ENCODE assay signal across 8 mouse cellular contexts in the genomic region with DNA sequence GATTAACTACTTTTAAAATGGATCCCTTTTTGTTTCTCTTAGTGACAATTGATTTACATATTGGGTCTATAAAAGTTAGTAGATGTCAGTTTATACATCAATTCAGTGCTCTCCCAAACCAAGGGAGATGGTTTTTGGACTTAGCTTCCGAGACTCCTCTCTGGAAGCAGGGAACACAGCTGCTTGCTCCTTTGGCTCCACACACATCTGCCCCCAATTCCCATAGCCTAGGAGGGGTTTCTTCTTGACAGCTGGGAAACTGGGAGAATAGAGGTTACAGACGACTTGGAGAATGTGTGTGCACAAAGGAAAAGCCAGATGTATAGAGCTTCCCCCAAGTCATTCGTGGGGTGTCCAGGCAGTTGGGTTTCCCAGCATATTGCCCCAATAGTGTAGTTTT. TPM values are rescaled to one million over a fixed set of nuclear protein-coding genes. Genes with fewer than 3 reads are reported as not detected.
DNase-seq lines count a peak whose midpoint lies in the region; ATAC-seq and TF ChIP-seq lines count a peak whose summit lies in the region.

No protein-coding gene starts in this region.

- H3K4me1 ChIP-seq in lung, postnatal 0 days (ENCODE audit: insufficient read depth, low read depth, low read length) = peaks cover 6% of the 10 kb centered on the region; the same call in 1 of the 2 replicates
- peaks cover 7% of the 10 kb centered on the region for H3K4me1 ChIP-seq in forebrain, embryonic 12.5 days
- peaks cover 10% of the 10 kb centered on the region for H3K4me1 ChIP-seq in limb, embryonic 14.5 days (ENCODE audit: control insufficient read depth, insufficient read depth, low read length)
- peaks cover 8% of the 10 kb centered on the region; the same call in 1 of the 2 replicates for H3K4me1 ChIP-seq in small intestine, adult 2 months (ENCODE audit: control insufficient read depth, insufficient read depth, insufficient read length, low read length)

- no peak for TF ChIP-seq EP300 in lung, postnatal 0 days (IDR thresholded peaks at IDR 0.05)

- no peak for DNase-seq in lung, postnatal 0 days (ENCODE audit: low spot score)
- no peak for DNase-seq in lung, postnatal 25 days (ENCODE audit: low spot score)
- peak; percentile 20 for DNase-seq in limb, embryonic 14.5 days (ENCODE audit: low spot score)
- no peak for DNase-seq in left cerebral cortex, postnatal 10 days (ENCODE audit: extremely low spot score in 1 of 2, low spot score in 2 of 2)
- DNase-seq in cerebellum, postnatal 10 days = no peak

- H3K36me3 ChIP-seq in lung, postnatal 0 days (ENCODE audit: insufficient read depth, low read length) = no peaks in the 10 kb centered on the region
- no peaks in the 10 kb centered on the region for H3K36me3 ChIP-seq in forebrain, embryonic 12.5 days (replicated peaks)
- no peaks in the 10 kb centered on the region for H3K36me3 ChIP-seq in limb, embryonic 14.5 days (ENCODE audit: control insufficient read depth, insufficient read depth, low read length)
- H3K36me3 ChIP-seq in small intestine, adult 2 months (ENCODE audit: control insufficient read depth, insufficient read depth, low read length) = no peaks in the 10 kb centered on the region

- no peak for ATAC-seq in lung, postnatal 0 days
- ATAC-seq in forebrain, embryonic 12.5 days (ENCODE audit: low FRiP score) = no peak
- ATAC-seq in limb, embryonic 14.5 days (ENCODE audit: low FRiP score, low read depth) = no peak
- no peak for ATAC-seq in inflammation-experienced regulatory T-cells, adult 6 months

- H3K9me3 ChIP-seq in lung, postnatal 0 days (ENCODE audit: low read length) = no peaks in the 10 kb centered on the region
- H3K9me3 ChIP-seq in forebrain, embryonic 12.5 days = no peaks in the 10 kb centered on the region
- no peaks in the 10 kb centered on the region for H3K9me3 ChIP-seq in limb, embryonic 14.5 days (ENCODE audit: control insufficient read depth, low read length)

- H3K27me3 ChIP-seq in lung, postnatal 0 days (replicated peaks; ENCODE audit: insufficient read depth, low read length) = no peaks in the 10 kb centered on the region
- H3K27me3 ChIP-seq in forebrain, embryonic 12.5 days = no peaks in the 10 kb centered on the region
- no peaks in the 10 kb centered on the region for H3K27me3 ChIP-seq in limb, embryonic 14.5 days (ENCODE audit: control insufficient read depth, insufficient read depth, low read length)
- no peaks in the 10 kb centered on the region for H3K27me3 ChIP-seq in small intestine, adult 2 months (ENCODE audit: control insufficient read depth, insufficient read depth, low read length)

- H3K27ac ChIP-seq in lung, postnatal 0 days (ENCODE audit: low read length) = peak overlapping the region; percentile 87
- no peak overlapping the region for H3K27ac ChIP-seq in forebrain, embryonic 12.5 days
- H3K27ac ChIP-seq in limb, embryonic 14.5 days (replicated peaks; ENCODE audit: low read depth, low read length) = peak overlapping the region; percentile 69; the same call in 1 of the 2 replicates
- no peak overlapping the region for H3K27ac ChIP-seq in small intestine, adult 2 months (ENCODE audit: insufficient read depth, low read depth, low read length)

- 30% methylated on average over 3 of the region's 3 CpGs for WGBS in lung, postnatal 0 days
- WGBS in forebrain, embryonic 12.5 days = 50% methylated on average over 3 of the region's 3 CpGs
- WGBS in limb, embryonic 14.5 days = 26% methylated on average over 3 of the region's 3 CpGs
- WGBS in small intestine, adult 2 months = 52% methylated on average over 3 of the region's 3 CpGs

- TF ChIP-seq POLR2A in limb, embryonic 14.5 days (IDR thresholded peaks at IDR 0.05; ENCODE audit: borderline replicate concordance, extremely low read depth, insufficient read depth, insufficient read length) = no peak
- TF ChIP-seq POLR2A in small intestine, adult 2 months (IDR thresholded peaks at IDR 0.05; ENCODE audit: low read depth, low read length) = no peak

- peak overlapping the region; percentile 71 for H3K4me2 ChIP-seq in lung, postnatal 0 days (replicated peaks; ENCODE audit: low read depth, low read length)
- H3K4me2 ChIP-seq in forebrain, embryonic 12.5 days = peak overlapping the region; percentile 89
- peak overlapping the region; percentile 90 for H3K4me2 ChIP-seq in limb, embryonic 14.5 days (replicated peaks; ENCODE audit: low read depth, low read length, severe bottlenecking)

- H3K9ac ChIP-seq in lung, postnatal 0 days (replicated peaks; ENCODE audit: low read depth) = peak overlapping the region; percentile 66
- no peak overlapping the region for H3K9ac ChIP-seq in forebrain, embryonic 12.5 days
- peak overlapping the region; percentile 63 for H3K9ac ChIP-seq in limb, embryonic 14.5 days (ENCODE audit: low read depth, low read length, severe bottlenecking)

- intact Hi-C loops in left cerebral cortex, postnatal 10 days (cut with DNase I) = no loop called here

- H3K4me3 ChIP-seq in lung, postnatal 0 days (ENCODE audit: low read depth, low read length) = peak overlapping the region; percentile 59
- H3K4me3 ChIP-seq in forebrain, embryonic 12.5 days (replicated peaks) = peak overlapping the region; percentile 55
- H3K4me3 ChIP-seq in limb, embryonic 14.5 days (replicated peaks; ENCODE audit: low read length) = peak overlapping the region; percentile 65
- peak overlapping the region; percentile 66; the same call in 1 of the 2 replicates for H3K4me3 ChIP-seq in small intestine, adult 2 months (ENCODE audit: low read depth, low read length)

- TF ChIP-seq CTCF in lung, postnatal 0 days (IDR thresholded peaks at IDR 0.05) = no peak
- no peak for TF ChIP-seq CTCF in small intestine, adult 2 months (IDR thresholded peaks at IDR 0.05; ENCODE audit: extremely low read depth, insufficient read length, insufficient replicate concordance, low read depth, low read length)

RNA-seq across cellular contexts. Expression of a gene that starts 0.7 kb away (rescaled TPM):
- polyA plus RNA-seq in lung, postnatal 0 days (2015; fragmentation: Nextera tagmentation; extraction: Ambion mirVana) = 17.0 and 20.5 TPM in 2 replicates
- 5.0 and 5.8 TPM in 2 replicates for polyA plus RNA-seq in forebrain, embryonic 12.5 days (2016; fragmentation: Nextera tagmentation; extraction: Ambion mirVana)
- polyA plus RNA-seq in limb, embryonic 14.5 days (2012; rRNA removed) = 15.2 and 15.7 TPM in 2 replicates
- polyA plus RNA-seq in limb, embryonic 14.5 days (2014; fragmentation: Nextera tagmentation; extraction: Ambion mirVana) = 6.9 and 10.2 TPM in 2 replicates
- polyA plus RNA-seq in small intestine, adult 2 months (2012; rRNA removed) = 2.8 and 3.6 TPM in 2 replicates
- 1 to 10 TPM; 1.1 to 2.3 TPM for total RNA-seq in left cerebral cortex, postnatal 10 days (2021)
- 1 to 10 TPM; 4.0 to 5.4 (median 4.2) TPM for polyA plus RNA-seq in inflammation-experienced regulatory T-cells, adult 6 months (2017; shearing (Covaris generic))

RNA-seq across cellular contexts. Expression of a gene that starts 27.2 kb away (rescaled TPM):
- not detected in 2 replicates for polyA plus RNA-seq in lung, postnatal 0 days (2015; fragmentation: Nextera tagmentation; extraction: Ambion mirVana)
- polyA plus RNA-seq in forebrain, embryonic 12.5 days (2016; fragmentation: Nextera tagmentation; extraction: Ambion mirVana) = 0.10 TPM in 1 of 2 replicates, not detected in the other
- polyA plus RNA-seq in limb, embryonic 14.5 days (2012; rRNA removed) = 0.04 and 0.08 TPM in 2 replicates
- not detected in 2 replicates for polyA plus RNA-seq in limb, embryonic 14.5 days (2014; fragmentation: Nextera tagmentation; extraction: Ambion mirVana)
- not detected in 2 replicates for polyA plus RNA-seq in small intestine, adult 2 months (2012; rRNA removed)
- 1 to 10 TPM in 1 of 2 experiments, under 1 TPM in 1; 0.77 to 1.2 TPM for total RNA-seq in left cerebral cortex, postnatal 10 days (2021)
- not detected for polyA plus RNA-seq in inflammation-experienced regulatory T-cells, adult 6 months (2017; shearing (Covaris generic))

RNA-seq across cellular contexts. Expression of a gene that starts 49.1 kb away (rescaled TPM):
- polyA plus RNA-seq in lung, postnatal 0 days (2015; fragmentation: Nextera tagmentation; extraction: Ambion mirVana) = 14.8 and 15.4 TPM in 2 replicates
- 5.7 and 6.0 TPM in 2 replicates for polyA plus RNA-seq in forebrain, embryonic 12.5 days (2016; fragmentation: Nextera tagmentation; extraction: Ambion mirVana)
- polyA plus RNA-seq in limb, embryonic 14.5 days (2012; rRNA removed) = 5.6 and 7.2 TPM in 2 replicates
- 11.2 and 12.2 TPM in 2 replicates for polyA plus RNA-seq in limb, embryonic 14.5 days (2014; fragmentation: Nextera tagmentation; extraction: Ambion mirVana)
- polyA plus RNA-seq in small intestine, adult 2 months (2012; rRNA removed) = 0.68 and 0.77 TPM in 2 replicates
- 1 to 10 TPM; 6.8 to 7.1 TPM for total RNA-seq in left cerebral cortex, postnatal 10 days (2021)
- 10 to 100 TPM in 2 of 3 experiments, 1 to 10 TPM in 1; 5.9 to 17.6 (median 15.4) TPM for polyA plus RNA-seq in inflammation-experienced regulatory T-cells, adult 6 months (2017; shearing (Covaris generic))

Comparison
In these comparisons a context has a peak if more than half of its experiments do, and no peak if none do; other contexts are left out.
1. H3K27ac ChIP-seq: peak in lung, postnatal 0 days (single experiment) and limb, embryonic 14.5 days (single experiment); none in forebrain, embryonic 12.5 days (single experiment) and small intestine, adult 2 months (single experiment).
2. Peak in every context shown above with its lines, with median percentiles within 50 percentile points of each other: H3K4me2 ChIP-seq and H3K4me3 ChIP-seq.